Mouse (Mus musculus): ENCODE data around the gene Tenm3. TPM values are rescaled to one million over a fixed set of nuclear protein-coding genes. Genes with fewer than 3 reads are reported as not detected.

Tenm3 gene
- polyA plus RNA-seq, 1 experiment, result 106 TPM

DNA sequence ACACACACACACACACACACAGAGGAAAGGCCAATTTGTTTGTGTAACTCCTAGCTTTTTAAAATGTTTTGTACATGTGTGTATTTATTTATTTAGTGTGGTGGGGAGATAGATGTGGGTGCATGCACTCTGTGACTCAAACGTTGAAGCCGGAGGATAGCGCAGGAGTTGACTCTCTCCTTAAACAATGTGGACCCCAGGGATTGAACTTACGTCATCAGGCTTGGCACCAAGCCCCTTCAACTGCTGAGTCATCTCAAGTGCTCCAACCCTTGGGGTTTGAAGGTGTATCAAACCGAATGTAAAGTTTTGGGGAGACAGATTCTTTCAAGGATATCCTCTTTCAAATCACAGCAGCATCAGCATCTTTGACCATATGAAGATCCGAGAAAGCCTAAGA, 63.1 kb downstream of the Tenm3 start:
- Histone ChIP-seq H3K27ac (ENCODE audit: insufficient read depth, low read length) (no peak overlapping the region), H3K4me1 (ENCODE audit: control insufficient read depth, insufficient read depth, low read length) (no peaks in the 10 kb centered on the region), H3K4me3 (ENCODE audit: insufficient read depth, low read length) (no peak overlapping the region)
- TF ChIP-seq POLR2A (IDR thresholded peaks at IDR 0.05; ENCODE audit: low read depth, low read length) (no peak), CTCF (IDR thresholded peaks at IDR 0.05; ENCODE audit: borderline replicate concordance, insufficient read depth, low read length) (no peak)

- Histone ChIP-seq H3K4me1 (ENCODE audit: control insufficient read depth, insufficient read depth, low read length) (peaks cover 3% of the 10 kb centered on the region; the same call in 1 of the 2 replicates), H3K4me3 (ENCODE audit: insufficient read depth, low read length) (no peak overlapping the region), H3K27ac (ENCODE audit: insufficient read depth, low read length) (no peak overlapping the region)
- TF ChIP-seq POLR2A (IDR thresholded peaks at IDR 0.05; ENCODE audit: low read depth, low read length) (no peak), CTCF (IDR thresholded peaks at IDR 0.05; ENCODE audit: borderline replicate concordance, insufficient read depth, low read length) (no peak)
Observed at GRCm38 (mm10) chr8:48779194-48779593, 64.6 kb downstream of the Tenm3 start.

- no peak overlapping the region for H3K27ac ChIP-seq (ENCODE audit: insufficient read depth, low read length)
- H3K4me3 ChIP-seq (ENCODE audit: insufficient read depth, low read length), result no peak overlapping the region
- peaks cover 3% of the 10 kb centered on the region; the same call in 1 of the 2 replicates for H3K4me1 ChIP-seq (ENCODE audit: control insufficient read depth, insufficient read depth, low read length)
- TF ChIP-seq CTCF (IDR thresholded peaks at IDR 0.05; ENCODE audit: borderline replicate concordance, insufficient read depth, low read length) (no peak), POLR2A (IDR thresholded peaks at IDR 0.05; ENCODE audit: low read depth, low read length) (no peak)
Observed at GRCm38 (mm10) chr8:48776081-48776480, 67.7 kb downstream of the Tenm3 start.

GRCm38 (mm10) chr8:48775531-48776037, 68.2 kb downstream of the Tenm3 start:
- TF ChIP-seq CTCF (IDR thresholded peaks at IDR 0.05; ENCODE audit: borderline replicate concordance, insufficient read depth, low read length) (no peak), POLR2A (IDR thresholded peaks at IDR 0.05; ENCODE audit: low read depth, low read length) (no peak)
- no peak overlapping the region for H3K27ac ChIP-seq (ENCODE audit: insufficient read depth, low read length)
- no peak overlapping the region for H3K4me3 ChIP-seq (ENCODE audit: insufficient read depth, low read length)
- peaks cover 3% of the 10 kb centered on the region; the same call in 1 of the 2 replicates for H3K4me1 ChIP-seq (ENCODE audit: control insufficient read depth, insufficient read depth, low read length)

GRCm38 (mm10) chr8:48774837-48775236, 68.9 kb downstream of the Tenm3 start:
- TF ChIP-seq POLR2A (IDR thresholded peaks at IDR 0.05; ENCODE audit: low read depth, low read length), result no peak
- TF ChIP-seq CTCF (IDR thresholded peaks at IDR 0.05; ENCODE audit: borderline replicate concordance, insufficient read depth, low read length), result no peak
- no peak overlapping the region for H3K4me3 ChIP-seq (ENCODE audit: insufficient read depth, low read length)
- H3K27ac ChIP-seq (ENCODE audit: insufficient read depth, low read length), result no peak overlapping the region
- H3K4me1 ChIP-seq (ENCODE audit: control insufficient read depth, insufficient read depth, low read length), result peaks cover 3% of the 10 kb centered on the region; the same call in 1 of the 2 replicates

- H3K4me1 ChIP-seq (ENCODE audit: control insufficient read depth, insufficient read depth, low read length), result no peaks in the 10 kb centered on the region
- TF ChIP-seq CTCF (IDR thresholded peaks at IDR 0.05; ENCODE audit: borderline replicate concordance, insufficient read depth, low read length) (no peak), POLR2A (IDR thresholded peaks at IDR 0.05; ENCODE audit: low read depth, low read length) (no peak)
- H3K27ac ChIP-seq (ENCODE audit: insufficient read depth, low read length), result no peak overlapping the region
- no peak overlapping the region for H3K4me3 ChIP-seq (ENCODE audit: insufficient read depth, low read length)
Observed at GRCm38 (mm10) chr8:48766545-48767234, 77.1 kb downstream of the Tenm3 start.

DNA sequence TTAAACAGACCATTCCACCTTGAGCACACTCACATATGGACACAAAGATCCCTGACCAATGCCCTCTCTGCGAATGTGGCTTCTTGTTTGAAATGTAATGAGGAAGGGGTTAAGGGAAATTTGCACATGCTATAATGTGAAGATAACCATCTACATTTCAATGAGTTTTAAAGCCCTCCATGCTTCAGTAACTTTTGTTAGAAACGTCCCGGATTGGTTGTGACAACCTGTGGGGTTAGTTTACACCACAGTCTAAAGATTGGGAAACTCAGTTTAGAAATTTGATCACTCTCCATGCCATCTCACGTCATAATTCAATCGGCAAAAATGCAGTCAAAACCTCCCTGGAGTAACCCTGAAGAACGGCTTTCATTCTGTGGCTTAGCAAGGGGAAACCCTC, 78.5 kb downstream of the Tenm3 start:
- TF ChIP-seq CTCF (IDR thresholded peaks at IDR 0.05; ENCODE audit: borderline replicate concordance, insufficient read depth, low read length), result no peak
- TF ChIP-seq POLR2A (IDR thresholded peaks at IDR 0.05; ENCODE audit: low read depth, low read length), result no peak
- Histone ChIP-seq H3K27ac (ENCODE audit: insufficient read depth, low read length) (no peak overlapping the region), H3K4me1 (ENCODE audit: control insufficient read depth, insufficient read depth, low read length) (no peaks in the 10 kb centered on the region), H3K4me3 (ENCODE audit: insufficient read depth, low read length) (no peak overlapping the region)

DNA sequence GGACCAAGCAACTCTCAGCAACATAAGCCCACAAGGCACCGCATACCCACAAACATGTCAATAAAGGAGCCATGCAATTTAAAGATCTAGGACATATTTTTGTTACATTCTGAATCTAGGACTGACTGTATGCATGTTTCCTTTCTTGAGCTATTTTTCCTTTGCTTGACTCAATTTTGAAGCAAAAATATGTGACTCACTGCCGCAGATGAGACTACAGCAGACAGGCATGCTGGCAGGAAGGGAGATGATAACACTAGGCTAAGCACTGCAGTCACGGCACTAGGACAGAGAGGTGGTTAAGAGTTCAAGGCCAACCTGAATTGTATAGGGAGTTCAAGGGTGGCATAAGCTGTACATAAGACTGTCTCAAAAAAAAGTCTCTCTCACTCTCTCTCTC, 79.7 kb downstream of the Tenm3 start:
- H3K4me3 ChIP-seq (ENCODE audit: insufficient read depth, low read length), result no peak overlapping the region

DNA sequence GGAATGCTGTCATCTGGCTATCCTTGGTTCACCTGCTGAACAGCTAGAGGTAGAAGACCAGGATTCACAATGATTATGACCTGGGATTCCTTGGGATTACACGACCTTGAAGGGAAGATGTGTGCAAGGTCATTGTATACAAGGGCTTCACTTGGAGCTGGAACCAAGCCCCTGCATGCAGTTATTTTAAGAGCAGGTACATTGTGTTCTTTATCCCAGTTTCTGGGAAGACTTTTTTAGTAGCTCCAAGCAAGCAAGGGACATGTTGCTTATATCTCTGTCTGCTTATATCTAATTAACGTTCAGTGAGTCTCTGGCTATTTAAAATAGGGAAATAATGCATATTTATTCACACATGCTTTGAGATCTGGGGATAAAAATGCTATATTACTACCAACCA, 86.9 kb downstream of the Tenm3 start:
- no peak overlapping the region for H3K27ac ChIP-seq (ENCODE audit: insufficient read depth, low read length)
- H3K4me1 ChIP-seq (ENCODE audit: control insufficient read depth, insufficient read depth, low read length), result no peaks in the 10 kb centered on the region
- no peak for TF ChIP-seq CTCF (IDR thresholded peaks at IDR 0.05; ENCODE audit: borderline replicate concordance, insufficient read depth, low read length)
- no peak for TF ChIP-seq POLR2A (IDR thresholded peaks at IDR 0.05; ENCODE audit: low read depth, low read length)
- H3K4me3 ChIP-seq (ENCODE audit: insufficient read depth, low read length), result no peak overlapping the region

More for the DNA sequence above, 79.7 kb downstream of the Tenm3 start:
- Histone ChIP-seq H3K4me1 (ENCODE audit: control insufficient read depth, insufficient read depth, low read length) (no peaks in the 10 kb centered on the region), H3K27ac (ENCODE audit: insufficient read depth, low read length) (no peak overlapping the region)
- no peak for TF ChIP-seq CTCF (IDR thresholded peaks at IDR 0.05; ENCODE audit: borderline replicate concordance, insufficient read depth, low read length)
- TF ChIP-seq POLR2A (IDR thresholded peaks at IDR 0.05; ENCODE audit: low read depth, low read length), result no peak

DNA sequence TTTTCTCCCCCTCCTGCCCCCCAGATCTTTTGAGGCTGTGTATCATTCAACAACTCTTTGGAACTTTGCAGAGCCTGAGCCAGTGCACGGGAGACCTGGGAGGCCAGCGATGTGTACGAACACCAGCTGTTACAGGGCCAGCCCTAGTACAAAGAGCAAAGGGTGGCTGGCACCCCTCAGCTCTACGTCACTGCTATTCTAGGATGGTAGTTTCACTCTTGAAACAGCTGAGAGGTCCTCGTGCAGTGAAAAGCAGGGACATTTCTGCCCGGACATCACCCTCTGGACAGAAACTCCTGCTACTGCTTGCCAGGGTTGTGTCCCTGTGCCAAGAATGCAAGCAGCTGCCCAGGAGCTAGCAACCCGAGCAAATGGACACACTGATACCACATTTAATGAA, 88.3 kb downstream of the Tenm3 start:
- Histone ChIP-seq H3K4me3 (ENCODE audit: insufficient read depth, low read length) (no peak overlapping the region), H3K4me1 (ENCODE audit: control insufficient read depth, insufficient read depth, low read length) (no peaks in the 10 kb centered on the region), H3K27ac (ENCODE audit: insufficient read depth, low read length) (no peak overlapping the region)
- TF ChIP-seq CTCF (IDR thresholded peaks at IDR 0.05; ENCODE audit: borderline replicate concordance, insufficient read depth, low read length) (no peak), POLR2A (IDR thresholded peaks at IDR 0.05; ENCODE audit: low read depth, low read length) (no peak)
